Mouse (Mus musculus): ENCODE data around the gene Glipr1. TPM values are rescaled to one million over a fixed set of nuclear protein-coding genes. Genes with fewer than 3 reads are reported as not detected.

Glipr1 gene
- polyA plus RNA-seq, 1 experiment: not detected

GRCm38 (mm10) chr10:111972542-111973361, 29.7 kb downstream of the Glipr1 start, which contains the start of gene Krr1:
Krr1 (plus strand) TSS chr10:111972664.
- H3K4me3 ChIP-seq (replicated peaks): peak within 1 kb of the TSS; percentile 87
- no peaks in the 10 kb centered on the region for H3K9me3 ChIP-seq (ENCODE audit: control insufficient read depth, low read length)
- H3K36me3 ChIP-seq (ENCODE audit: control insufficient read depth): peaks cover 25% of the 10 kb centered on the region
- peaks cover 5% of the 10 kb centered on the region for H3K27me3 ChIP-seq (ENCODE audit: control insufficient read depth)
- peaks cover 17% of the 10 kb centered on the region for H3K4me1 ChIP-seq (ENCODE audit: control insufficient read depth)
- TF ChIP-seq GATA1 (IDR thresholded peaks at IDR 0.05; ENCODE audit: low read length) (no peak), TAL1 (IDR thresholded peaks at IDR 0.05; ENCODE audit: low read length) (no peak)

GRCm38 (mm10) chr10:111971929-111972328, 30.5 kb downstream of the Glipr1 start:
- Histone ChIP-seq H3K9me3 (ENCODE audit: control insufficient read depth, low read length) (no peaks in the 10 kb centered on the region), H3K27me3 (ENCODE audit: control insufficient read depth) (peaks cover 5% of the 10 kb centered on the region), H3K4me1 (ENCODE audit: control insufficient read depth) (peaks cover 17% of the 10 kb centered on the region), H3K4me3 (replicated peaks) (peak overlapping the region; percentile 87), H3K36me3 (ENCODE audit: control insufficient read depth) (peaks cover 16% of the 10 kb centered on the region)
- no peak for TF ChIP-seq GATA1 (IDR thresholded peaks at IDR 0.05; ENCODE audit: low read length)
- no peak for TF ChIP-seq TAL1 (IDR thresholded peaks at IDR 0.05; ENCODE audit: low read length)

GRCm38 (mm10) chr10:111966394-111966793, 36.0 kb downstream of the Glipr1 start:
- TF ChIP-seq TAL1 (IDR thresholded peaks at IDR 0.05; ENCODE audit: low read length) (no peak), GATA1 (IDR thresholded peaks at IDR 0.05; ENCODE audit: low read length) (no peak)

GRCm38 (mm10) chr10:111960459-111960858, 42.0 kb downstream of the Glipr1 start:
- Histone ChIP-seq H3K27me3 (ENCODE audit: control insufficient read depth) (no peaks in the 10 kb centered on the region), H3K4me1 (ENCODE audit: control insufficient read depth) (no peaks in the 10 kb centered on the region), H3K9me3 (ENCODE audit: control insufficient read depth, low read length) (no peaks in the 10 kb centered on the region), H3K4me3 (replicated peaks) (no peak overlapping the region), H3K36me3 (ENCODE audit: control insufficient read depth) (no peaks in the 10 kb centered on the region)
- TF ChIP-seq TAL1 (IDR thresholded peaks at IDR 0.05; ENCODE audit: low read length) (no peak), GATA1 (IDR thresholded peaks at IDR 0.05; ENCODE audit: low read length) (no peak)

More at GRCm38 (mm10) chr10:111966394-111966793, 36.0 kb downstream of the Glipr1 start:
- Histone ChIP-seq H3K36me3 (ENCODE audit: control insufficient read depth) (no peaks in the 10 kb centered on the region), H3K9me3 (ENCODE audit: control insufficient read depth, low read length) (no peaks in the 10 kb centered on the region), H3K4me3 (replicated peaks) (no peak overlapping the region), H3K4me1 (ENCODE audit: control insufficient read depth) (no peaks in the 10 kb centered on the region), H3K27me3 (ENCODE audit: control insufficient read depth) (peaks cover 5% of the 10 kb centered on the region)

- no peaks in the 10 kb centered on the region for H3K9me3 ChIP-seq (ENCODE audit: control insufficient read depth, low read length)
- H3K27me3 ChIP-seq (ENCODE audit: control insufficient read depth): no peaks in the 10 kb centered on the region
- no peaks in the 10 kb centered on the region for H3K36me3 ChIP-seq (ENCODE audit: control insufficient read depth)
- TF ChIP-seq GATA1 (IDR thresholded peaks at IDR 0.05; ENCODE audit: low read length) (no peak), TAL1 (IDR thresholded peaks at IDR 0.05; ENCODE audit: low read length) (no peak)
- H3K4me1 ChIP-seq (ENCODE audit: control insufficient read depth): no peaks in the 10 kb centered on the region
- no peak overlapping the region for H3K4me3 ChIP-seq (replicated peaks)
Observed at GRCm38 (mm10) chr10:111959353-111959752, 43.1 kb downstream of the Glipr1 start.

GRCm38 (mm10) chr10:111958046-111958421, 44.4 kb downstream of the Glipr1 start:
- H3K27me3 ChIP-seq (ENCODE audit: control insufficient read depth): no peaks in the 10 kb centered on the region
- H3K9me3 ChIP-seq (ENCODE audit: control insufficient read depth, low read length): no peaks in the 10 kb centered on the region
- no peaks in the 10 kb centered on the region for H3K36me3 ChIP-seq (ENCODE audit: control insufficient read depth)
- no peaks in the 10 kb centered on the region for H3K4me1 ChIP-seq (ENCODE audit: control insufficient read depth)
- TF ChIP-seq TAL1 (IDR thresholded peaks at IDR 0.05; ENCODE audit: low read length): no peak
- TF ChIP-seq GATA1 (IDR thresholded peaks at IDR 0.05; ENCODE audit: low read length): no peak
- no peak overlapping the region for H3K4me3 ChIP-seq (replicated peaks)

GRCm38 (mm10) chr10:111957271-111958045, 45.0 kb downstream of the Glipr1 start:
- no peaks in the 10 kb centered on the region for H3K36me3 ChIP-seq (ENCODE audit: control insufficient read depth)
- H3K9me3 ChIP-seq (ENCODE audit: control insufficient read depth, low read length): no peaks in the 10 kb centered on the region
- TF ChIP-seq TAL1 (IDR thresholded peaks at IDR 0.05; ENCODE audit: low read length): no peak
- no peak for TF ChIP-seq GATA1 (IDR thresholded peaks at IDR 0.05; ENCODE audit: low read length)
- no peaks in the 10 kb centered on the region for H3K27me3 ChIP-seq (ENCODE audit: control insufficient read depth)
- H3K4me3 ChIP-seq (replicated peaks): no peak overlapping the region
- no peaks in the 10 kb centered on the region for H3K4me1 ChIP-seq (ENCODE audit: control insufficient read depth)

- Histone ChIP-seq H3K36me3 (ENCODE audit: control insufficient read depth) (no peaks in the 10 kb centered on the region), H3K27me3 (ENCODE audit: control insufficient read depth) (no peaks in the 10 kb centered on the region), H3K4me1 (ENCODE audit: control insufficient read depth) (no peaks in the 10 kb centered on the region), H3K9me3 (ENCODE audit: control insufficient read depth, low read length) (no peaks in the 10 kb centered on the region), H3K4me3 (replicated peaks) (no peak overlapping the region)
- TF ChIP-seq GATA1 (IDR thresholded peaks at IDR 0.05; ENCODE audit: low read length) (no peak), TAL1 (IDR thresholded peaks at IDR 0.05; ENCODE audit: low read length) (no peak)
Observed at GRCm38 (mm10) chr10:111955836-111956235, 46.6 kb downstream of the Glipr1 start.

GRCm38 (mm10) chr10:111949008-111949407, 53.4 kb downstream of the Glipr1 start:
- Histone ChIP-seq H3K9me3 (ENCODE audit: control insufficient read depth, low read length) (no peaks in the 10 kb centered on the region), H3K4me3 (replicated peaks) (no peak overlapping the region), H3K27me3 (ENCODE audit: control insufficient read depth) (no peaks in the 10 kb centered on the region), H3K36me3 (ENCODE audit: control insufficient read depth) (no peaks in the 10 kb centered on the region), H3K4me1 (ENCODE audit: control insufficient read depth) (no peaks in the 10 kb centered on the region)
- TF ChIP-seq TAL1 (IDR thresholded peaks at IDR 0.05; ENCODE audit: low read length) (no peak), GATA1 (IDR thresholded peaks at IDR 0.05; ENCODE audit: low read length) (no peak)

Measured in erythroblast, embryonic 14.5 days (primary cell).